Mouse (Mus musculus): ENCODE results near the gene Fads6.

- TF ChIP-seq CTCF (conservative IDR thresholded peaks at IDR 0.05; ENCODE audit: low read length) (no peak), NANOG (IDR thresholded peaks at IDR 0.05; ENCODE audit: borderline replicate concordance, low read length) (no peak)
These were observed 11.1 kb downstream of the Fads6 start for GRCm38 (mm10) chr11:115286201-115286993.

All from E14TG2a.4 (cell line).